Mouse (Mus musculus) lung, adult 2 months (tissue): ENCODE data around the gene Ccl22.

Experiments
- CTCF ChIP-seq: fragments of 200-500 bp; IDR thresholded peaks from 2 replicates; pipeline ENCODE4 v1.5.1; 2011; ENCODE audit warnings: mild to moderate bottlenecking, low read length, control low read depth; ENCODE audit not compliant: insufficient read depth
- POLR2A ChIP-seq: fragments of 200-500 bp; IDR thresholded peaks from 2 replicates; pipeline ENCODE4 v1.6.1; 2011; ENCODE audit warnings: low read depth, mild to moderate bottlenecking, control low read depth, low read length, borderline replicate concordance; ENCODE audit errors: extremely low read depth

- no peak for TF ChIP-seq CTCF
- no peak for TF ChIP-seq POLR2A
These were observed 46.0 kb upstream of the Ccl22 start for GRCm38 (mm10) chr8:94699366-94699765.
